Mouse (Mus musculus) liver, embryonic 16.5 days (tissue): Measurements from ENCODE around the gene Crygc. TPM values are rescaled to one million over a fixed set of nuclear protein-coding genes. Genes with fewer than 3 reads are reported as not detected.

Experiments
- ATAC-seq: fragments of 200-750 bp; cut with Nextera tagmentation; 2 replicates; pipeline ENCODE4 v1.8.0; 2017; ENCODE audit warnings: low read depth, mild to moderate bottlenecking, moderate number of reproducible peaks, moderate library complexity
- H3K27ac ChIP-seq: fragments of 300-500 bp; sonication (generic); 2 replicates; pipeline ENCODE4 v1.5.1; 2014; ENCODE audit warnings: mild to moderate bottlenecking, low read length
- H3K27me3 ChIP-seq: fragments of 300-500 bp; sonication (generic); 2 replicates; pipeline ENCODE4 v1.6.1; 2014; ENCODE audit warnings: low read depth, low read length, mixed read lengths; ENCODE audit not compliant: control insufficient read depth, insufficient read depth
- H3K36me3 ChIP-seq: fragments of 300-500 bp; sonication (generic); 2 replicates; pipeline ENCODE4 v1.6.1; 2014; ENCODE audit warnings: mild to moderate bottlenecking; ENCODE audit not compliant: control insufficient read depth, insufficient read depth
- H3K4me1 ChIP-seq: fragments of 300-500 bp; sonication (generic); 2 replicates; pipeline ENCODE4 v1.6.1; 2014; ENCODE audit warnings: low read depth, low read length, mixed read lengths; ENCODE audit not compliant: control insufficient read depth
- H3K4me2 ChIP-seq: fragments of 300-500 bp; sonication (generic); 2 replicates; pipeline ENCODE4 v1.6.1; 2014; ENCODE audit warnings: low read depth, low read length, mixed read lengths
- H3K4me3 ChIP-seq: fragments of 300-500 bp; sonication (generic); 2 replicates; pipeline ENCODE4 v1.5.1; 2014; ENCODE audit warnings: low read depth, mild to moderate bottlenecking, low read length
- H3K9ac ChIP-seq: fragments of 300-500 bp; sonication (generic); 2 replicates; pipeline ENCODE4 v1.6.1; 2014; ENCODE audit warnings: low read depth, low read length
- H3K9me3 ChIP-seq: fragments of 300-500 bp; sonication (generic); replicated peaks from 2 replicates; pipeline ENCODE4 v1.6.1; 2016; ENCODE audit warnings: low read length; ENCODE audit not compliant: control insufficient read depth
- WGBS: fragments of 180-500 bp; shearing (Covaris S2); extraction: QIAGEN DNeasy Blood & Tissue Kit; methylation state at CpG from one replicate; pipeline ENCODE4 v1.1.7; 2014; ENCODE audit not compliant: insufficient replicate concordance; 5-methylcytosine and 5-hydroxymethylcytosine counted together
- polyA plus RNA-seq: library from polyadenylated mRNA; unstranded; fragments of >200 nt; fragmentation: Nextera tagmentation; extraction: Ambion mirVana; gene quantifications from 2 replicates; pipeline ENCODE4 v1.2.1, GENCODE M21; 2015

Gene Crygc
- polyA plus RNA-seq: not detected in 2 replicates

- Histone ChIP-seq H3K4me2 (no peak within 1 kb of the TSS), H3K4me3 (no peak within 1 kb of the TSS), H3K9me3 (no peaks in the 10 kb centered on the region), H3K36me3 (no peaks in the 10 kb centered on the region), H3K27ac (no peak within 1 kb of the TSS), H3K4me1 (no peaks in the 10 kb centered on the region), H3K27me3 (no peaks in the 10 kb centered on the region), H3K9ac (no peak within 1 kb of the TSS)
- no peak for ATAC-seq
- WGBS: 54% methylated on average over 6 of the region's 6 CpGs
Measured at GRCm38 (mm10) chr1:65073589-65073988, at the start of gene Crygc. Gene Crygc, minus strand, starts transcription at chr1:65073689.

- no peak within 1 kb of the TSS for H3K27ac ChIP-seq
- no peak within 1 kb of the TSS for H3K9ac ChIP-seq
- no peak within 1 kb of the TSS for H3K4me3 ChIP-seq
- no peaks in the 10 kb centered on the region for H3K27me3 ChIP-seq
- H3K4me2 ChIP-seq: no peak within 1 kb of the TSS
- 26% methylated on average over 9 of the region's 9 CpGs for WGBS
- no peak for ATAC-seq
- H3K9me3 ChIP-seq: no peaks in the 10 kb centered on the region
- H3K4me1 ChIP-seq: no peaks in the 10 kb centered on the region
- H3K36me3 ChIP-seq: no peaks in the 10 kb centered on the region
Measured at GRCm38 (mm10) chr1:65122574-65123372, 49.3 kb upstream of the Crygc start, which contains the start of gene D630023F18Rik. Gene D630023F18Rik, minus strand, starts transcription at chr1:65123214.

- Histone ChIP-seq H3K4me1 (no peaks in the 10 kb centered on the region), H3K9me3 (no peaks in the 10 kb centered on the region), H3K27me3 (no peaks in the 10 kb centered on the region), H3K4me3 (no peak within 1 kb of the TSS), H3K9ac (no peak within 1 kb of the TSS), H3K36me3 (no peaks in the 10 kb centered on the region), H3K27ac (no peak within 1 kb of the TSS), H3K4me2 (no peak within 1 kb of the TSS)
- 56% methylated on average over 1 of the region's 1 CpGs for WGBS
- no peak for ATAC-seq
Measured at GRCm38 (mm10) chr1:65119438-65119837, 45.9 kb upstream of the Crygc start, which contains the start of gene Gm28845. Gene Gm28845, minus strand, starts transcription at chr1:65119558.

- Histone ChIP-seq H3K4me3 (no peak overlapping the region), H3K9ac (no peak overlapping the region), H3K36me3 (no peaks in the 10 kb centered on the region), H3K4me2 (no peak overlapping the region), H3K4me1 (no peaks in the 10 kb centered on the region), H3K9me3 (no peaks in the 10 kb centered on the region), H3K27me3 (no peaks in the 10 kb centered on the region), H3K27ac (no peak overlapping the region)
- 50% methylated on average over 8 of the region's 8 CpGs for WGBS
- ATAC-seq: no peak
Measured at GRCm38 (mm10) chr1:65118150-65118913, 44.8 kb upstream of the Crygc start.

- 53% methylated on average over 5 of the region's 5 CpGs for WGBS
- H3K9me3 ChIP-seq: no peaks in the 10 kb centered on the region
- H3K9ac ChIP-seq: no peak overlapping the region
- H3K4me3 ChIP-seq: no peak overlapping the region
- no peak overlapping the region for H3K27ac ChIP-seq
- H3K36me3 ChIP-seq: no peaks in the 10 kb centered on the region
- H3K4me1 ChIP-seq: no peaks in the 10 kb centered on the region; the same call in 1 of the 2 replicates
- no peaks in the 10 kb centered on the region for H3K27me3 ChIP-seq
- peak overlapping the region; percentile 19; the same call in 1 of the 2 replicates for H3K4me2 ChIP-seq
- ATAC-seq: peak; percentile 53; the same call in 1 of the 2 replicates
Measured at GRCm38 (mm10) chr1:65113536-65114172, 40.2 kb upstream of the Crygc start.

GRCm38 (mm10) chr1:65112807-65113196 is 39.3 kb upstream of the Crygc start:
- Histone ChIP-seq H3K27me3 (no peaks in the 10 kb centered on the region), H3K9me3 (no peaks in the 10 kb centered on the region), H3K4me2 (peak overlapping the region; percentile 55), H3K27ac (peak overlapping the region; percentile 65), H3K36me3 (no peaks in the 10 kb centered on the region), H3K9ac (no peak overlapping the region), H3K4me3 (peak overlapping the region; percentile 8; the same call in 1 of the 2 replicates), H3K4me1 (no peaks in the 10 kb centered on the region; the same call in 1 of the 2 replicates)
- WGBS: 40% methylated on average over 14 of the region's 14 CpGs
- peak; percentile 60 for ATAC-seq

- H3K36me3 ChIP-seq: no peaks in the 10 kb centered on the region
- no peaks in the 10 kb centered on the region; the same call in 1 of the 2 replicates for H3K4me1 ChIP-seq
- H3K4me2 ChIP-seq: peak overlapping the region; percentile 55
- 9% methylated on average over 8 of the region's 8 CpGs for WGBS
- no peaks in the 10 kb centered on the region for H3K27me3 ChIP-seq
- peak; percentile 43 for ATAC-seq
- no peaks in the 10 kb centered on the region for H3K9me3 ChIP-seq
- H3K27ac ChIP-seq: peak overlapping the region; percentile 65
- no peak overlapping the region for H3K9ac ChIP-seq
- peak overlapping the region; percentile 8; the same call in 1 of the 2 replicates for H3K4me3 ChIP-seq
Measured at GRCm38 (mm10) chr1:65112031-65112806, 38.7 kb upstream of the Crygc start.

GRCm38 (mm10) chr1:65109756-65110435 is 36.4 kb upstream of the Crygc start:
- H3K36me3 ChIP-seq: no peaks in the 10 kb centered on the region
- no peaks in the 10 kb centered on the region; the same call in 1 of the 2 replicates for H3K4me1 ChIP-seq
- no peaks in the 10 kb centered on the region for H3K9me3 ChIP-seq
- ATAC-seq: no peak
- H3K4me3 ChIP-seq: no peak overlapping the region
- no peak overlapping the region for H3K4me2 ChIP-seq
- no peak overlapping the region for H3K27ac ChIP-seq
- WGBS: 66% methylated on average over 25 of the region's 25 CpGs
- H3K27me3 ChIP-seq: no peaks in the 10 kb centered on the region
- H3K9ac ChIP-seq: no peak overlapping the region
